Mouse (Mus musculus): Measurements from ENCODE around the gene Ak1.

Ak1 gene

DNA sequence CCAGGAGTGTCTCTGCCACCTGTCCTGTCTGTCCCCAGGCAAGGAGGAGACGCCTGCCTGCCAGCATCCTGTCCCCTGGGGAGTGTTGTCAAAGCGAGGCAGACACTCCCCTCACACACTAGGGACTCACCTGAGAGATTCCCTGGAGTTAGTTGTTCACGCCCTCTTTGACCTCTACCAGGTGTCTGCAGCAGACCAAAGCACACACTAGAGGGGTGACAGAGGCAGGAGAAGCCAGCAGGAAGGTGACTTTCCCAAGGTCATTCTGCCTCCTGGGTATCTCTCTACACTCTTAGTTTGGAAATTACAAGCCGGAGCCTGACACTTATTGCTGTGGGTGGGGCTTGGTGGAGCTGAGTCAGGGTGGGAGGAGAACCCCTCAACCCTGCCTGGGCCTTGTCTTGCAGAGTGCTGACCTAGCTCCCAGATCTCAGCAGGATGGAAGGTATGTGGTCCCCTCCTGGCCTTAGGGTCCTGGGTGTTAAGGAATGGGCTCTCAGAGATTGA, 6.5 kb downstream of the Ak1 start:
- DNase-seq (ENCODE audit: low spot score), result no peak

DNA sequence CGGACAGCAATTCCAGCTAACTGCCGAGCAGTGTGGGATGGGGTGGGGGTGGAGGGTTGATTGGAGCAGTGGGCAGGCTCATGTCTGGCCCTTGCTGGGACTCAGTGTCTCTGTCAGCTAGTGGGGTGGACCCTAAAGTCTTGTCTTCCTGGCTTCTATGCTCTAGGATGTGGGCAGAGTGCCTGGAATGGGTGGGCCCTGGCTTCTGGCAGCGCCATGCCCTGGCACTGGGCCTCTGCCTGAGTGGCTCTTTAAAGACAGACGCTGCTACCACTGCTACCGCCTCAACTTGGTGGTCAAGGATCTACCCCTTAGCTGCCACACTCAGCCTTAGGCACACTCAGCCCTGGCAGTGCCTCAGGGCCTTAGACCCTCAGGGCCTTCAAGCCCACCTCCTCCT, 7.2 kb downstream of the Ak1 start:
- peak; percentile 64 for DNase-seq (ENCODE audit: low spot score)

DNA sequence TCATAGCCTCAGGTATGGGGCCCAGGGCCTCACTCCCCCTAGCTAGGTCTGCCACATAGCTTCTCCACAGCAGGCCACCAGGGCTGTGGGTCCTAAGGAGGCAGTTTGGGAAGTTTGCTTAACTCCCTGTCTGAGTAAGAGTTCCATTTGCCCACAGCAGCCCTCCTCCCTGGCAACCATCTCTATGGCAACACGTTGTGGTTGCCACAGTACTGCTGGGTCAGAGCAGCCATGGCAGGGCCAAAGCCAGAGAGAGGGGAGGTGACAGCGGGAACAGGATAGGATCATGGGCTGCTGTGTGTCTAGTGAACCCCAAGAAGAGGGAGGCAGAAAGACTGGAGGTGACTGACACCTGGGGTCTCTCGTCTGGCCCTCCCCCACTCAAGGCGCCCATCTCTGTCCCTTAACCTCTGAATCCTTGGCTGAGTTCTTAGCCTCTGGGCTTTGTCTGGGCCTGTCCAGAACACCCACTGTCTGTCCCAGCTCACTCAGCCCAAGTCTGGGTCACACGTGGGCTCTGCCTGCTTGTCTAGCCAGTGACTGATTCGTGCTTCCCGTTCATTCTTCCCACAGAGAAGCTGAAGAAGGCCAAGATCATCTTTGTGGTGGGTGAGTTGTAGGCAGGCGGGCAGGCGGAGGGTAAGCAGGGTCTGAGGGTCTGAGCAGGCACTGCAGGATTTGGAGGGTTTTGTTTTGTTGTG, 7.9 kb downstream of the Ak1 start:
- peak; percentile 51 for DNase-seq (ENCODE audit: low spot score)

DNA sequence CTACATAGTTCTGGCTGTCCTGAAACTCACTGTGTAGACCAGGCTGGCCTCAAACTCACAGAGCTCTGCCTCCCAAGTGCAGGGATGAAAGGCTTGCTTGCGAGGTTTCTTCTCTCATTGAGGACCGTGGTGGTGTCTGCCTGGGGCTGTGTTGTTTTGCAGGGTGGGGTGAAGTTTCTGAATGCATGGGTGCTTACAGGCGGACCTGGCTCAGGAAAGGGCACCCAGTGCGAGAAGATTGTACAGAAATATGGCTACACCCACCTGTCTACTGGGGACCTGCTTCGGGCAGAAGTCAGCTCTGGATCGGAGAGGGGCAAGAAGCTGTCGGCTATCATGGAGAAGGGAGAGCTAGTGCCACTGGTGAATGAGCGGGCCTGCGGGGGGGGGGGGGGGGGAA, 8.5 kb downstream of the Ak1 start:
- no peak for DNase-seq (ENCODE audit: low spot score)

DNA sequence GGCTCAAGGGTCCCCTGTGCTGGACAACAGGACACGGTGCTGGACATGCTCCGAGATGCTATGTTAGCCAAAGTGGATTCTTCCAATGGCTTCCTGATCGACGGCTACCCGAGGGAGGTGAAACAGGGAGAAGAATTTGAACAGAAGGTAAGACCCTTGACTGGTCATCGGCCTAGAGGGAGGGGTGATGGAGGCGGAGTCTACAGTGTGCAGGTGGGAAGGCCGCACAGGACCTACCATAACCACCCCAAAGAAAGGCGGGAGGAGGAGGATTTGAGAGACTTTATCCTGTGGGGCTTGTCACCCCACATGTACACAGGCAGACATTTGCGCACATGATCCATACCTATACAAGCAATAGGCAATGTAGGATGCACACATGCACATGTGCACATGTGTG, 9.5 kb downstream of the Ak1 start:
- DNase-seq (ENCODE audit: low spot score), result no peak

DNA sequence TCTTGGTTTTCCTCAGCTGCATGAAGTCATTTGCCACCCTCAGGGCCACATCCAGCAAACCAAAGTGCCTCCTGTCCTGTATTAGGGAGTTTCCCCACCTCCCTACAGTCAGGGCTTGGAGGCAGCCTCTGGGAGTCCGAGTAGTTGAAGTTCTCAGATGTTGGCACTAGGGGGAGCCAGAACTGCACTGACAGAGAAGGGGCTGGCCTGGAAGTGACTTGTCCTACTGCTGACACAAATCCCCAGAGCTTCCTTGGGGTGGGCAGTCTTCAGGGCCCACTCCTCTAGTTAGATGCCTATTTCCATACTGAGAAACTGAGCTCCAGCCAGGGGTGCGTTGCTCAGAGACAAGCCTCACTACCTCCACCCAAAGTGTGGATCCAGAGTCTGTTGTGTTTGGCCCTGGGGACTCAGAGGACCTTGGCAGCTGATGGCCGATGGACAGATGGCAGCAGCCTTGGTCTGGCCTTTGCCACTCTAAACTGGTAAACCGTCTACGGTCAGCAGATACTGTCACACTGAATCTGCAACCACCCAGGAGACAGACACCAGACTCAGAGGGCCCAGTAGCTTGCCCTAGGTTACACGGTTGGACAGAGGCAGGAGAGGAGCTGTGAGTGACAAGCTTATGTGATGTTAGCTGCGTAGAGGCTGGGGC, 10.3 kb downstream of the Ak1 start:
- DNase-seq (ENCODE audit: low spot score), result peak; percentile 79

DNA sequence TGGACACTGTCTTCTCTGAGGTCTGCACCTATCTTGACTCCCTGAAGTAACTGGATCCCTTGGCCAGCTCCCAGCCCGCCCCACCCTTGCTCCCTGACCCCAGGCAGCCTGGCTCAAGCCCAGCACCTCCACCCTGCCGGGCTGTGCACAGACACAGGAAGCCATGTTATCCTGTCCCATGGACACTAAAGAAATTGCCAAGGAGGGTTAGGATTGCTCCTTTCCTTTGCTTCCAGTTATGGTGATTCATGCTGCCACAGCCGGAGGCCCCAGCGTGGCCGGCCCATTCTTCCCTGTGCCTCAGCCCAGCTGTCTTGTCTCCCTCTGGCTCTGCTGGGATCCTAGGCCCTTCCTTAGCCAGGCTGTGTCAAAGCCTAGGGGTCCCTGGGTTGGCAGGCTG, 12.1 kb downstream of the Ak1 start:
- DNase-seq (ENCODE audit: low spot score), result no peak

DNA sequence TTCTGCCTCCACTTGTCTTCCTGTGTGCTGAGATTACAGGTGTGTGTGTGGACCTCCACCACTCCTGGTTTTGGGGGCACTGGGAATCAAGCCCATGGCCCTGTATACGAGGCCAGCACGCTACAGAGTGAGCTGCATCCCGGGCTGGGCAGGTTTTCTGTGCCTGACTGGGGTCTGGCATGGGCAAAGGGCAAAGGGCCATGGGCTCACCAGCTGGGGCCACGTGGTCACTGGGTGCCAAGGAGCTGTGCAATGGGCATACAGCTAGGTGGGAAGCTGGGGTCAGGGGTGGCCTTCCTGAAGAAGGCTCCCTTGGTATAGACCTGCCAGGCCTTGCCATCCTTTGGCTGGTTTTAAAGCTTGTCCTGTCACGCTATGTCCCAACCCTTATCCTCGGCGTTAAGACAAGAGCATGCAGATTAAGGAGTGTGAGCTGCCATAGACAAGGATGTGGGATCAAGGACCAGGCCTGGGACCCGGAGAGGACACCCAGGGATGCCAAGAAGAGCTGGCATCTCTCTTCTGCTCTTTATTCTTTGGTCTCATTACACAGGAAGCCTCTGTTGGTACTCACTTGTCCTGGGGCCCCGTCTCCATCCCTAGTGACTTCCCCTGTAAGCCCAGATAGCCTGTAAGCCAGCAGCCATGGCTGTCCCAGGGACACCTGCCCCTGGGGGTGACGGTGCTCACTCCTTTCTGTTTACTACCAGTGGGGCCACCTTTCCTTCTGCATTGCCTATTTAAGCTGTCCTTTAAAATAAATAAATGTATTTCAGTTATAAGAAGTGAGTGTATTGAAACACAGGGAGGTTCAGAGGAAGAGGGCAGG, 12.9 kb downstream of the Ak1 start:
- DNase-seq (ENCODE audit: low spot score), result no peak

DNA sequence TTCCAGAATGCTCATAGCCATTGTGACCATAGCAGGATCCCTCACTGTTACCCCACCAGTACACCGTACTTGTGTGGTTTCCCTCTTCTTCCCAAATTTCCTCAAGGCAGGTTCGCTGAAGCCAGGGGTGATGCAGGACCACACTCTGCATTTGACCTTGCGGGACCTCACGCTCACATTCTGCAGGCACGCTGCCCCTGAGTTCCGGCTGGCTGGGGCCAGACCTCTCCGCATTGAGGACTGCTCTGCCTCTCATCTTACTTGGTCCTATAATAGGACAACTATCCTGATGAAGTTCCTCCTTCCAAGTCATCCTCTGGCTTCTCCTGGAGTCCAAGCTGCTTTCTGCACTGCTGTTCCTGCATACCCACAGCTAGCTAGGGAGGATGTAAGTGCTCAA, 15.1 kb downstream of the Ak1 start:
- DNase-seq (ENCODE audit: low spot score), result no peak

DNA sequence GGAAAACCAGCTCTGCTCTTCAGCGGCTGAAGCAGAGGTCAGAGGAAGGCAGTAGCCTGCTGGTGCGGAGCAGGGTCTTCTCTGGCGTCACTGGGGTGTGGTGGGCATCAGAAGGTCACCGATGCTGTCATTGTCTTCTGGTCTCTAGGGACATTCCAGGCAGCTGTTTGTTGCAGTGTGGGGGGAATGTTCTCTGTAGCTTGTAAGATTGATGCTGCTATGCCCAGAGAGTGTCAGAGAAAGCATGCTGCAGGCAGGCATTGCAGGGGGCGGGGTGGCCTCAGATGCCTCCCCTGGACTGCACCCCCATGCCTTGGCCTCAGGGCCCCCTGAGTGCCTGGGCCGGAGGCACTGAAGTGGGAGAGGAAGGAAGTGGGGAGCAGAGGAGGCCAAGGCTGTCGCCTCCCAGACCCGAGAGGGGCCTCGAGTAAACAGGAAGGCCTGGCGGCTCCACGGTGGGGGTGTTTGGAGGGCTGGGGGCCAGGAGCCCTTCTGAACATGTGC, 16.3 kb downstream of the Ak1 start:
- DNase-seq (ENCODE audit: low spot score), result no peak

DNA sequence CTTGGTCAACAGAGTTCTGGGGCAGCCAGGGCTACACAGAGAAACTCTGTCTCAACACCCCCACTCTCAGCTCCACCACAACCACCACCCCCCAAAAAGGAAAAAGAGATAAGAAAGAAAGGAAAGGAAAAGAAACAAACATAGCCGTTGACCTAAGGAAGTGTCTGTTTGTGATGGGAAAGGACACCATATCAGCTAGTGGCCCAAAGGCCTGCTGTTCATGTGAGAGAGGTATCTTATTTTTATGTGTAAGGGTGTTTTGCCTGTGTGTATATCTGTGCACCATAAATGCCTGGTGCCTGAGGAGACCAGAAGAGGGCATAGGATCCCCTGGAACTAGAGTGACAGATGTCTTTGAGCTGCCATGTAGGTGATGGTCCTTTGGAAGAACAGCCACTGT, 18.1 kb downstream of the Ak1 start:
- no peak for DNase-seq (ENCODE audit: low spot score)

DNA sequence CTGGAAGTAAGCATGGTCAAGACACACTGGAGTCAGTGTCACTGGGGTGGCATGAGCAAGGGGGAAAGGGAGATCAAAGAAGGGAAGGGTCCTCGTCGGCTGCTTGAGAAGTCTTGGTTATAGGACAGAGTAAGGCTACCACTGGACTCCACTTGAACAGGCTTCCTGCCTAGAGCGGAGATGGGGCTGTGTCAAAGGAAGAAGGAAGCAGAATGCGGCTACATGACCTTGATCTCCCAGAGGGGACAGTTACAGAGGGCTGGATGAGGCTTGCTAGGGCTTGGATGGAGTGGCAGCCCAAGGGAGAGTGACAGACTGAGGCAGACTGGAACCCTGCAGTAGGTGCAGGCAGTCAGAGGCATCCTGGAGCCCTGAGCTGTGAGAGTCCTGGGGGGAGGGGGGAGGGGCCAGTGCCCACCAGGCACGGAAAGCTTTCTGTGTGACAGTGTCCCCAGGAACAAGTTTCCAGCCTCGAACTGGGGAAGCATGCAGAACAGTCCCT, 19.0 kb downstream of the Ak1 start:
- DNase-seq (ENCODE audit: low spot score), result no peak

DNA sequence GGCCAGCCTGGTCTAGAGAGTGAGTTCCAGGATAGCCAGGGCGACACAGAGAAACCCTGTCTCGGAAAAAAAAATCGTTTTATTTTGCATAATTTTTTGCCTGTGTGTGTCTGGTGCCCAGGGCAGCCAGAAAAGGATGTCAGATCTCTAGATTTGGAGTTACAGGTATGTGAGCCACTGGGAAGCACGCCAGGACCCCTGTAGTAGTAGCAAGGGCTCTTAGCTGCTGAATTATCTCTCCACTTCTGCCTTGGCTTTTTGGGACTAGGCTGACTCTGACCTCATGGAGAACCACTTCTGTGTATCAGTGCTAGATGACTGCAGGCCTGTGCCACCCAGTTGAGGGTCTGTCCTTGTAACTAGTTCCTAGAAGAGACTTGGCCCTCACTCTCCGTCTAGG, 20.3 kb downstream of the Ak1 start:
- DNase-seq (ENCODE audit: low spot score), result no peak

DNA sequence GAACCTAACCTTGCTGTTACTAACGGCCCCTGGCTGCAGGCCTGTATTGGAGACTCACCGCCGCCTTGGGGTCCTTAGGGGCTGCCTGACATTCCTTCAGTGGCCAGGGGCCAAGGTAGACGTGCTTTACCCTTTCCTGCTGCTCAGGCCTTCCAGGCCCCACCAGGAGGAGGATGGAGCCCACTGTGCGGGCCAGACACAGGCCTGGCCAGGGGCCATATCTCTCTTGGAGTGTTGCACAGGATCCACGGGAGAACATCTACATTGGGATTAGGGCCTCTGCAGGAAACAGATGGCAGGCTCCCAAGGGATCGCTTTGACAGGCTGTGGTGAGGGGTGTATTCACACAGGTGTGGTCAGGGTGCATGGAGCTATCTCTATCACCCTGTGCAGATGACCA, 21.3 kb downstream of the Ak1 start:
- no peak for DNase-seq (ENCODE audit: low spot score)

DNA sequence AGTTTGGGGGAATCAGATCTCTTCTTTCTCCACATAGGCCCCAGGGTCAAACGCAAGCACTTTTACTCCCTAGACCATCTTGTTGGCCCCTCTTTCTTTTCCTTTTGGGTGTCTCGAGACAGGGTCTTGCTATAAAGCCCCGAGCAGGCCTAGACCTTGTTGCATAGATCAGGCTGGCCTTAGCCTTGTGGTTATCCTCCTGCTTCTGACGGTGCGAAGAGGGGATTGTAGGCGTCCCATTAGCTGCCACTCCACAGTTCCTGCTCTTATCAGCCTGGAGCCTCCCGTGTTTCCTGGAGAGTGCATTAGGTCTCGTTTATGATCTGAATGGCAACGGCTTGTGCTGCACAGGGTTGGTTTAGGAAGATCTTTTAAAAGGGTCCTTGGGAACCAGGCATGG, 22.5 kb downstream of the Ak1 start:
- no peak for DNase-seq (ENCODE audit: low spot score)

DNA sequence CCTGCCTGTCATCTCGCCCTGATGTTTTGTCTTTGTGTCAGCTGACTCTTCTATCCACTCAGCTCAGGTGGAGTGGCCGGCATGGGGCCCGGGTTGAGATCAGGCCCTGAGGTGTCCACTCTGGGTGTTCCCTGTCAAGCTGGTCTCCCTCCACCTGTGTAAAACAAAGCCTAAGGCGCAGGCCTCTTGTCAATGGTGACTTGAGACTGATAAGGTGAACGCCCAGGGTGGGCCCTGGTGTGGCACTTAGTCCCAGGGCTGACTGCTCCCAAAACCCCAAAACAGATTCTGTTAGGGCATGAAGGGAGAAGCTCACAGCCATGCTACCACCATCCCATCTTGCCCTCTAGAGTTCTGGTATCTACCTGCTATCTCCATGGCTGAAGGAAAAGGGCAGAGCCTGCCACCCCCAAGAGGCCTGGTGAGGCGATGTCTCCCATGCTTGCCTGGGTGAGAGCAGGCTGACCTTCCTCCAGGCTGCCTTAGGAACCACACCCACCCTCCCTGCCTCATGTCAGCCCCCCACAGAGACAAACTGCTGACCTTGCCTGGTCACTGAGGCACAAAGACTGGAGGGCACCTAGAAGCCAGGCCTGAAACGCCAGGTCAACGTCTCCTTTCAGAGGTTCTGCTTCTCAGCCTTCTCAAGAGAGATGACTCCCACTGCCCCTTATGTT, 23.4 kb downstream of the Ak1 start:
- DNase-seq (ENCODE audit: low spot score), result no peak

DNA sequence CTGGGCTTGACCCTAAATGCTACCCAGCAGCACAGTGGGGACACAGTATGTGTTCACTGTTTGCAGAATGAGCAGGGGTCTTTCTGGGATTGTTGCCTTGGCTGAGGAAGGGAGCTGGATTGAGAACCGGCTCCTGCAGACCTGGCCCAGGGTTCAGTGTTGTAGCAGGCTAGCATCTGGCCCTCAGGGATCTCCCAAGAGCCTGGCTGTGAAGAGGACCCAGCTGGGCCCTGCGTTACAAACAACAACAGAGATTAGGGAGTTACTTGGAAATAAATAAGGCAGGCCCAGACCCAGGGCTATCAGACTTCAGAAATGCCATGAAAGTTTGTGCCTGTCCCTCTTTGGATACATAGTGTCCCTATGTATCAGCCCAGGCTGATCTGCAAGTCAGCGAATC, 24.1 kb downstream of the Ak1 start:
- DNase-seq (ENCODE audit: low spot score), result no peak

DNA sequence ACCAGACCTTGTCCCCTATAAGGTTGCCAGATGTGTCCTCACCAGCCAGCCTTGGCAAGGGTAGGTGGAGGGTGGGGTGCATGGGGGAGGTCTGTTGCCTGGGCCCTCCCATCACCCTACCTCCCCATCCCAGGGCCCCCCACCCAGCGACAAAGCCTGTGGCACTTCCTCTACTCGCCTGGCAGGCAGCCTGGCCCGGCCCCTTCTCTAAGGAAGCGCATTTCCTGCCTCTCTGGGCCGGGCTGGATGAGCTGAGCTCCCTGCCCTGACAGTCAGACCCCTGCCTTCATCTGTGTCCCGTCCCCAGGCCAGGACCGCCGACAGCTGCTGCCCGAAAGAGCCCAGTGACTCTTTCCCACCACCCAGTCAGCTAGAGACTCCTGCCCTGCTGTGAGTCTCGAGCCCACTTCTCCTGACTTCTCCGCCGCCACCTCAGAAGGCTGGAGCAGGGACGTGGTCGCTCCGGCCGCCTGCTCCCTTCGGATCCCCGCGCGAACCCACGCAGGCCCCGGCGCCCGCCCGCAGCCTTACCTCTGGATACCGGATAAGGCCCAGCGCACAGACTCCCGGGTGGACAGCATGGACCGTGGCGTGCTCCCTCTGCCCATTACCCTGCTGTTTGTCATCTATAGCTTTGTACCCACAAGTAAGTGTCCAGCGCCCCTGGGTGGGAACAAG, 25.0 kb downstream of the Ak1 start, which contains the start of gene Eng:
TSS of gene Eng (plus strand) at position 217 of the 678 bp plus-strand sequence.
- no peak for DNase-seq (ENCODE audit: low spot score)

DNA sequence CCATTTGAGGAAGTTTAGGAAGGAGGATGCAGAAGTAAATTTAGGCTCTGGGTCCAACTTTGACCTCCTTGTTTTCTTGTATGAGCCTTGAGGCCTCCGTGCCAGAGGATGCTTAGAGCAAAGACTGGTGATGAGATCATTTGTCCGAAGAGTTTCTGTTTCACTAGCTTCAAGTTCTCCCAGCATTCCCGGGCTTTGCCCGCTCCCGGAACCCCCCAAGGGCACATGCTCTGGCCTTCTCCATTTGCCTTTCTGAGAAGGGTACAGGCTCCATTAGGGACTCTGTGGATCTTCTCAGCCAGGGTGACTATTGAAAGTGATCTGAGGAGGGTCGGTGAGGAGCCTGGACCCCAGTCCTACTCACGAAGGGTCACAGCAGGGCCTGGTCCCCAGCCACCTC, 25.8 kb downstream of the Ak1 start:
- DNase-seq (ENCODE audit: low spot score), result no peak

DNA sequence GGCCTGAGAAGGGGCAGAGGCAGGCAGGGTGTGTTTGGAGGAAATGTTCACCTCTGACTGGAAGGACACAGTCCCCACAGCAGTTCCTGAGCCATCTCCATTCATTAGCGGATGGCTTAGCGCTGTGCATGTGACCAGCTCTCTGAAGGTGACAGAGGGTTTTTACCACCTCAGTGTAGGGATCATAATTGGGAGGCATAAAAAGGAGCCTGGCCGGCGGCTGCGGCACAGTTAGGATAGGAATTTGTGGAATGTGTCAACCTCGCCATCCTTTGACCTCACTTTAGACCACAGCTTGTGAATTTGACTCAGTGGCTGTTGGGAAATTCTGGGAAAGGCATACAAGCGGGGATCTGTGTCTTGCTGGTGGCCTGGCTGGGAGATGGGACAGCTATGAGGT, 32.2 kb downstream of the Ak1 start:
- DNase-seq (ENCODE audit: low spot score), result no peak

DNA sequence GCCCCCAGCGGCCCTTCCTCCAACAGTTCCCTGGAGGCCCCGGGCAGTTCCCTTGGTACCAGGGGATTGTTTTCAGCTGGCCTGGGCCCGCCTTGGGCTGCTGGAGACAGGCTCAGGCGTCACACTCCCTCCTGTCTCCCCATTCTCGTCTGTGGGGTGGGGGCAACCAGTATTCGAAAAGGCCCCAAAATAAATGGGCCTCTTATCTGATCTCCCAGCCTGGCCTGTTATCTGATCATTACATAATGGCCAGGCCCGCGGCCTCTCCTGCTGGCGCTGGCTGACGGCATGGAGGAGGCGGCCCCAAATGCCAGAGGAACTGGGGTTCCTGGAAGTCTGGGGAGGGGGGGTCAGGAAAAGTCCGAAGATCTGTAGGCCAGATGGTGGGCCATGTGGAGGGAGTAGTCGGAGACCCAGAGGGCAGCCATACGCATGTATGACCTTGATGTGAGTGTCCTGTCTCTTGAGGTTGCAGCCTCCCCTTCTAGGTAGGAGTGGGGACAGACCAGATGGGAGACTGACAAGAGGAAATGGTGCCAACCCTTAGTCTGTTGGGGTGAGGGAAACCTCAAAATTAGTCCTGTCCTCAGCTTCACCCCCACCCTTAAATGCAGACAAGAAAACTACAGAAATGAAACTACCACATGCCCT, 33.3 kb downstream of the Ak1 start:
- no peak for DNase-seq (ENCODE audit: low spot score)
